Mouse (Mus musculus): ENCODE results near the gene Akr1c13.

The Akr1c13 gene

GRCm38 (mm10) chr13:4244861-4245559, 54.1 kb downstream of the Akr1c13 start:
- peak; percentile 35 for DNase-seq (ENCODE audit: low read depth, low spot score)

- no peak for DNase-seq (ENCODE audit: low read depth, low spot score)
Measured at GRCm38 (mm10) chr13:4249347-4249746, 58.4 kb downstream of the Akr1c13 start.
